Mouse (Mus musculus) myocyte (in vitro differentiated cells): ENCODE results near the gene Tmem82. TPM values are rescaled to one million over a fixed set of nuclear protein-coding genes. Genes with fewer than 3 reads are reported as not detected.
A peak's percentile ranks its signal among the peaks of the same experiment; 100 is the strongest.

Experiments
- H3K27me3 ChIP-seq: one replicate; pipeline ENCODE4 v1.6.1; 2011; ENCODE audit not compliant: control insufficient read depth, insufficient read depth, insufficient read length
- H3K36me3 ChIP-seq: one replicate; pipeline ENCODE4 v1.6.1; 2011; ENCODE audit not compliant: control insufficient read depth, insufficient read depth
- H3K4me2 ChIP-seq: one replicate; pipeline ENCODE4 v1.6.1; 2011; ENCODE audit warnings: low read depth, control low read depth
- H3K4me3 ChIP-seq: one replicate; pipeline ENCODE4 v1.5.1; 2011; ENCODE audit warnings: mild to moderate bottlenecking, control low read depth, moderate library complexity
- H3K79me2 ChIP-seq: one replicate; pipeline ENCODE4 v1.6.1; 2011; ENCODE audit not compliant: control insufficient read depth, insufficient read depth
- H3ac ChIP-seq: one replicate; pipeline ENCODE4 v1.6.1; 2011; ENCODE audit not compliant: control insufficient read depth, insufficient read length
- CEBPB ChIP-seq: IDR thresholded peaks from 2 replicates; pipeline ENCODE4 v1.6.1; 2011; ENCODE audit warnings: mild to moderate bottlenecking, moderate library complexity; ENCODE audit not compliant: poor library complexity, insufficient read depth, severe bottlenecking
- E2F4 ChIP-seq: IDR thresholded peaks from one replicate; pipeline ENCODE4 v1.6.1; 2011; ENCODE audit warnings: mild to moderate bottlenecking, control low read depth, moderate library complexity; ENCODE audit not compliant: insufficient read depth
- MAX ChIP-seq: IDR thresholded peaks from one replicate; pipeline ENCODE4 v1.6.1; 2011; ENCODE audit warnings: low read depth, mild to moderate bottlenecking, control low read depth
- MYOD1 ChIP-seq, 3 experiments: IDR thresholded peaks; one replicate each; pipeline ENCODE4 v1.6.1; 2011; ENCODE audit warnings: control low read depth in 2 of 3, low read depth in 2 of 3, mild to moderate bottlenecking in 2 of 3, moderate library complexity in 1 of 3; ENCODE audit not compliant: insufficient read length in 2 of 3, control insufficient read depth in 1 of 3
- MYOG ChIP-seq, 3 experiments: IDR thresholded peaks; one replicate each; pipeline ENCODE4 v1.6.1; 2011; ENCODE audit warnings: control low read depth in 2 of 3, low read depth in 2 of 3, mild to moderate bottlenecking in 2 of 3; ENCODE audit not compliant: insufficient read length in 2 of 3, control insufficient read depth in 1 of 3, insufficient read depth in 1 of 3
- POLR2A ChIP-seq: IDR thresholded peaks from one replicate; pipeline ENCODE4 v1.6.1; 2011; ENCODE audit warnings: low read depth, mild to moderate bottlenecking, control low read depth, moderate library complexity; ENCODE audit not compliant: insufficient read length
- POLR2AphosphoS2 ChIP-seq: IDR thresholded peaks from one replicate; pipeline ENCODE4 v1.6.1; 2011; ENCODE audit warnings: low read depth, control low read depth; ENCODE audit not compliant: insufficient read length
- REST ChIP-seq: IDR thresholded peaks from one replicate; pipeline ENCODE4 v1.6.1; 2011; ENCODE audit warnings: mild to moderate bottlenecking, control low read depth, moderate library complexity; ENCODE audit not compliant: insufficient read depth, insufficient read length
- SRF ChIP-seq: IDR thresholded peaks from one replicate; pipeline ENCODE4 v1.6.1; 2011; ENCODE audit warnings: low read depth; ENCODE audit not compliant: control insufficient read depth, insufficient read length
- TCF12 ChIP-seq: IDR thresholded peaks from one replicate; pipeline ENCODE4 v1.6.1; 2011; ENCODE audit warnings: mild to moderate bottlenecking, control low read depth; ENCODE audit not compliant: poor library complexity, insufficient read depth, severe bottlenecking
- TCF3 ChIP-seq: IDR thresholded peaks from one replicate; pipeline ENCODE4 v1.6.1; 2011; ENCODE audit warnings: low read depth, control low read depth; ENCODE audit not compliant: insufficient read length
- USF1 ChIP-seq: IDR thresholded peaks from one replicate; pipeline ENCODE4 v1.6.1; 2011; ENCODE audit warnings: low read depth, mild to moderate bottlenecking, control low read depth, moderate library complexity
- polyA plus RNA-seq: library from polyadenylated mRNA; unstranded; fragments of >200 nt; fragmentation: generic; extraction: Trizol; gene quantifications from one replicate; pipeline ENCODE4 v1.2.1, GENCODE M21; 2012; ENCODE audit warnings: missing spikeins

The Tmem82 gene
- polyA plus RNA-seq, 1 experiment = 0.02 TPM

- H3K79me2 ChIP-seq = no peaks in the 10 kb centered on the region
- H3K36me3 ChIP-seq = no peaks in the 10 kb centered on the region
- no peak overlapping the region for H3K4me3 ChIP-seq
- H3ac ChIP-seq = no peak overlapping the region
- TF ChIP-seq MYOG (IDR thresholded peaks at IDR 0.05; ENCODE audit: control insufficient read depth in 1 of 3, insufficient read depth in 1 of 3, insufficient read length in 2 of 3, low read depth in 2 of 3) = no peak
- no peak for TF ChIP-seq REST
- no peak for TF ChIP-seq TCF3
- no peak overlapping the region for H3K4me2 ChIP-seq
- no peaks in the 10 kb centered on the region for H3K27me3 ChIP-seq
Measured at GRCm38 (mm10) chr4:141616811-141617210, 1.6 kb downstream of the Tmem82 start.

- Histone ChIP-seq H3K27me3 (no peaks in the 10 kb centered on the region), H3K4me3 (no peak overlapping the region), H3K79me2 (no peaks in the 10 kb centered on the region), H3ac (no peak overlapping the region), H3K36me3 (no peaks in the 10 kb centered on the region), H3K4me2 (no peak overlapping the region)
- TF ChIP-seq POLR2A (no peak), POLR2AphosphoS2 (no peak), MAX (no peak)
Measured at GRCm38 (mm10) chr4:141614946-141615345, 3.5 kb downstream of the Tmem82 start.

GRCm38 (mm10) chr4:141609538-141609937 lies 8.9 kb downstream of the Tmem82 start:
- H3K4me2 ChIP-seq = no peak overlapping the region
- TF ChIP-seq USF1 = no peak
- TF ChIP-seq MYOG (IDR thresholded peaks at IDR 0.05; ENCODE audit: control insufficient read depth in 1 of 3, insufficient read depth in 1 of 3, insufficient read length in 2 of 3, low read depth in 2 of 3) = no peak
- no peak for TF ChIP-seq POLR2A
- TF ChIP-seq TCF12 = no peak
- TF ChIP-seq MAX = no peak
- TF ChIP-seq POLR2AphosphoS2 = no peak
- no peak for TF ChIP-seq SRF
- TF ChIP-seq CEBPB = no peak
- TF ChIP-seq E2F4 = no peak
- TF ChIP-seq TCF3 = no peak
- TF ChIP-seq MYOD1 (IDR thresholded peaks at IDR 0.05; ENCODE audit: control insufficient read depth in 1 of 3, insufficient read length in 2 of 3, low read depth in 2 of 3) = no peak
- no peak for TF ChIP-seq REST
- H3K79me2 ChIP-seq = no peaks in the 10 kb centered on the region
- H3K4me3 ChIP-seq = no peak overlapping the region
- no peaks in the 10 kb centered on the region for H3K27me3 ChIP-seq
- no peaks in the 10 kb centered on the region for H3K36me3 ChIP-seq
- no peak overlapping the region for H3ac ChIP-seq

GRCm38 (mm10) chr4:141605861-141606260 lies 12.6 kb downstream of the Tmem82 start, which contains the start of gene Fblim1:
Fblim1 (minus strand) TSS chr4:141606096.
- Histone ChIP-seq H3K27me3 (no peaks in the 10 kb centered on the region), H3K4me3 (no peak within 1 kb of the TSS), H3ac (no peak within 1 kb of the TSS), H3K36me3 (no peaks in the 10 kb centered on the region), H3K4me2 (peak within 1 kb of the TSS; percentile 53), H3K79me2 (no peaks in the 10 kb centered on the region)
- peak in 2 of 3 experiments; percentile 12 to 50 for TF ChIP-seq MYOD1 (IDR thresholded peaks at IDR 0.05; ENCODE audit: control insufficient read depth in 1 of 3, insufficient read length in 2 of 3, low read depth in 2 of 3)
- peak; percentile 23 for TF ChIP-seq USF1
- peak; percentile 30 for TF ChIP-seq TCF12
- TF ChIP-seq REST = no peak
- TF ChIP-seq MYOG (IDR thresholded peaks at IDR 0.05; ENCODE audit: control insufficient read depth in 1 of 3, insufficient read depth in 1 of 3, insufficient read length in 2 of 3, low read depth in 2 of 3) = peak in 1 of 3 experiments; percentile 66

- Histone ChIP-seq H3K36me3 (no peaks in the 10 kb centered on the region), H3K4me3 (no peak overlapping the region), H3K4me2 (peak overlapping the region; percentile 53), H3K79me2 (no peaks in the 10 kb centered on the region), H3ac (no peak overlapping the region), H3K27me3 (no peaks in the 10 kb centered on the region)
- TF ChIP-seq E2F4 (no peak), MAX (no peak), CEBPB (no peak), USF1 (no peak), REST (no peak), SRF (no peak), POLR2A (no peak), TCF3 (no peak), MYOG (IDR thresholded peaks at IDR 0.05; ENCODE audit: control insufficient read depth in 1 of 3, insufficient read depth in 1 of 3, insufficient read length in 2 of 3, low read depth in 2 of 3) (no peak)
Measured at GRCm38 (mm10) chr4:141605421-141605820, 13.0 kb downstream of the Tmem82 start.

- TF ChIP-seq MYOG (IDR thresholded peaks at IDR 0.05; ENCODE audit: control insufficient read depth in 1 of 3, insufficient read depth in 1 of 3, insufficient read length in 2 of 3, low read depth in 2 of 3) (no peak), TCF12 (no peak), SRF (no peak), CEBPB (no peak)
- no peak overlapping the region for H3K4me3 ChIP-seq
- no peaks in the 10 kb centered on the region for H3K27me3 ChIP-seq
- H3K36me3 ChIP-seq = no peaks in the 10 kb centered on the region
- H3K4me2 ChIP-seq = no peak overlapping the region
- no peak overlapping the region for H3ac ChIP-seq
- H3K79me2 ChIP-seq = no peaks in the 10 kb centered on the region
Measured at GRCm38 (mm10) chr4:141604493-141604892, 13.9 kb downstream of the Tmem82 start.
